Mouse (Mus musculus): ENCODE measurements at regions not wholly inside any gene's neighbourhood (a gene's known extent, or its start where the extent isn't known, plus 50 kb on each side); places are given as distances from the start of the nearest gene placed in this dataset.

DNA sequence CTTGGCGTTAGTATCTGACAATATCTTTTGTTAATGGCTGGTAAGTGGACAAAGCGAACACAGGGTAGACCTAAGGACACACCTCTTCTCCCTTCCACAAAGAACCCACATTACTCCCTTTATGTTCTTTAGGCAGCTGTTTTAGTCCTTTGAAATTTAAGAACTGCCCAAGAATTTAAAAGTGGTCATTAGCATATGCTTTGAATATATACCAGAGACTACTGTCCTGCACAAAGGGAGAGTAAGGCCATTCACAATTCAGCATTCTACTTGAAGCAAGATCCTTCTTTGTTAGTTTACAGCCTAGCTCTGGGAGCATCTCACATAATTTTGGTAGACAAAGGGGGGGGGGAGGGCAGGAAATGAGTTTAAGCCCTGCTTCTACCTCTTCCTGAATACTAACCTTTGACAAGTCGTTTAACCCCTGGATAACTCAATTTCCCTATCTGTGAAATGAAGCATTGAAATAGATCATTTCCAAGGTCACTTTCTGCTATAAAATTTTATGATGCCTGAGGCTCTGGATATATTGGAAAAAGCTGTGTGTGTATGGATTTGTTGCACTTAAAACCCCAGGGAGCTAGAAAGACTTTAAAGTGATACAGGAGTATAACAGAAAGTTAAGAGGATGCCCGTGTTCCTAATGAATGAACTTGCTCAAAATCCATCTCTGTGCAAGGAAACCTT is 62.0 kb upstream of the Bach2 start:
- no peak for DNase-seq (ENCODE audit: extremely low spot score in 1 of 2, low spot score in 1 of 2)

DNA sequence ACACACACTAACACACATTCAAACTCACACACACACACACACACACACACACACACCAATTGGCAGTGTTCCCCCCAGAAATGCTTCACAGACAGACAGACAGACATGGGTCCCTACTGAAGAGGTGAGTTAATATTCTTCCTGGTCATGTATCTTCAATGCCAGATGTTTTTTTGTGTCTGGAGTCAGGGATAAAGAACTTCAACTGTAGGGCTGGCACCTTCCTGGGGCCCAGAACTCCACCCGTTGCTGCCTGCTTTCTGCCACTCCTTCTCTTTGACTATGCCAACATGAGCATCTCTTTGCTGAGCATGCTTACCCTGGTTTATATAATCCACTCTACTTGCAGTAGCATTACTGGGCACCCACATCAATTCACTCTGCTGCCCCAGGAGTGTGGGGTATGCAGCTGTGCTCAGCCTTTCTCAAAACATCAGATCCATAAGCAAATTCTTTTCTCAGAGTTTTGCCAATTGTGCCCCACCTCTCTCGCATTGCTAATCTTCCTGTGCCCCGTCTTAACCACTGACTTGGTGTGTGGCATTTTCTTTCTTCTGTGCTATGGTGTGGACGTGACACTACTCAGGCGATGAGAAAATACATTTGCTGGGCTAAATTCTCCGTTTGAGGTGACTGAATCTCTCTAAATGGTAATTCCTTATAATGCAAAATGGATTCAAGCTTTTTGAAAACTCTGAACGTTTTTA is 60.5 kb upstream of the Bach2 start:
- DNase-seq (ENCODE audit: extremely low spot score in 1 of 2, low spot score in 1 of 2), result no peak

DNA sequence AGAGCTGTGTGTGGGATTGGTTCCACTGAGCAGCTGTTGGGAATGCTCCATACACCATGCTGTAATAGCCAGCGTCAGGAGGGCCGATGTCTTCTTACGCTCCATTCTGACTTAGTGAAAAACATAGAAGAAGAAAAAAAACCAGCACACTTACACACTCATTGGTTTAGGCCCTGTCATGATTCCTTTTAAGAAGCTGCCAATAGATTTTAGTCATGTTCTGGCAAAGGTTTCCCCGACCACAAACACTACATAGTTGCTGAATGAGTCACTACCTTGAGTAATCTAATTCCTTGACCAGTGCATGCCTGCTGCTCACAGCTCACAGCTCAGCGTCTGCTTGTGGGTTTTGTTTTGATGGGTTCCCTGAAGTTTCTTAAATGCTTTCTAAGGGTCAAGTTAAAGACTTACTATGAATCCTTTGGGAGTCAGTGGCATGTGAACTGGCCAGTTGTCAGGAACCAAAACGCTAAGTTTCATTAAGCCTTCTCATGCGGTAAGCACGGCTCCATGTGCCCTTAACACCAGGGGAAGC is 58.8 kb upstream of the Bach2 start:
- DNase-seq (ENCODE audit: extremely low spot score in 1 of 2, low spot score in 1 of 2), result no peak

DNA sequence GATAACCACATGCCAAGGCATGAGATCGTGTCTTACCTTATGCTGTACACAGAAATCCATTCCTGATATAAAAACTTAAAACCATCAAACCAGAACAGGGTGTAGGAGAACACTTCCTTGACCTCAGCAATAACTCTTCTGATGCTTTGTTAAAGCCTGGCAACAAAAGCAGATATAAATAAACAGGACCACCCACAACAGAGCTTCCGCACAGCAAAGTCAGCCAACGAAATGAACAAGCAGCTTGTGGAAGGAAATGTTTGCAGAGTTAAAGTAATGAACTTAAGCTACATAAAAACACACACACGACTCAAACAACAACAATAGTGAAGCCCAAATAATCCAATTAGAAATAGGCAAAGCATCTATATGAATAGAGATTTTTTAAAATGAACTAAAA is 54.8 kb upstream of the Bach2 start:
- DNase-seq (ENCODE audit: extremely low spot score in 1 of 2, low spot score in 1 of 2), result no peak

DNA sequence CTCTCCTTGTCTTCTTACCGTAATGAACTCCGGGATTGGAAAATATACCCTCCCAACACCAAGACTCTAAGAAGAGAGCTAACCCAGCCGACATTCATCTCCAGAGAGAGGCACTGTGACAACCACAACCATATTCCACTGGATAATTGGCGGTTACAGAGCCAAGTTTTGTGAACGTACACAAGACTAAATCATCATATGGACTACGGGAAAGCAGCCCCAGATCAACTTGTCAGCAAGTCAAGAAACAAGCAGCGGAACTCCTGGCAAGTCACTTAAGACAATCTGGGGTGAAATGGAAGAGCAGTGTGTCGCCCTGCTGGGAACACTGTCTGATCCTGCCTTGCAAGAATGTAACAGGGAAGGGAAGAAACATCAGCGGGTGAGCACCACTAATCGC is 52.6 kb upstream of the Bach2 start:
- no peak for DNase-seq (ENCODE audit: extremely low spot score in 1 of 2, low spot score in 1 of 2)

DNA sequence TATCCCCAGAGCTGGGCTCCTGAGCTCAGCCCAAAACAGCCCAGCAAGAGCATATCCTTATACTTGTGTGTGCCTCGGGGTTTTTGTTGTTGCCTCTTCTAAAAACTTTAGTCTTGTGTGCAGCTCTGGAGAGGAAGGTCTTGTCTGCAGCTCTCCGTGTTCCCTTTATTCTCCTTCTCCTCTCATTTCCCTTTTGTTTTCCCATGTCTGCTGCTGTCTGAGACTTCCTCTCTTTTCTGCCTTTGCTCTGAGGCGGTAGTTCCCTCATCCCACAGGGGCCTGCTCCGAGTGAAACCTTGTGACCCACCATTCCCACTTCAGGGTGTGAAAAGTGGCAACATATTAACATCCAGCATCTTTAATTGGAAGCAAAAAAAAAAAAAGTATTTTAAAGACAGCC is 51.5 kb upstream of the Bach2 start:
- no peak for DNase-seq (ENCODE audit: extremely low spot score in 1 of 2, low spot score in 1 of 2)

DNA sequence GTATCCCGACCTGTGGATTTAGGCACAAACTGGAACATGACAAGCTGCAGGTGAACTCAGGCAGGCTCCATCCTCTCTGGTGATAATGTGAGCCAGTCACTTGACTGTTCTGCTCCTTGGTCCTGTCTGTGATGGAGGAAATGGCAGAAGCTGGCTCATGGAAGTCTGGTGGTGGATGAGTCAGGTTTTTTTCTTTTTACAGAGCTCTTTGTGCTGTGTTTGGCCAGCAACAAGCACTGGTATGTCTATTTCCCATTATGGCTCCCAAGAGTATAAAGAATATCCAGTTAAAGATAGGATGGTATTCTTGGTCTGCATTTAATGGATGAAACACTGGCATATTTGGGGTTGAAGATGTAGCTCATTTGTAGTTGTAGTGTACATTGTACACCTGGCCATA is 50.5 kb upstream of the Bach2 start:
- DNase-seq (ENCODE audit: extremely low spot score in 1 of 2, low spot score in 1 of 2), result no peak

DNA sequence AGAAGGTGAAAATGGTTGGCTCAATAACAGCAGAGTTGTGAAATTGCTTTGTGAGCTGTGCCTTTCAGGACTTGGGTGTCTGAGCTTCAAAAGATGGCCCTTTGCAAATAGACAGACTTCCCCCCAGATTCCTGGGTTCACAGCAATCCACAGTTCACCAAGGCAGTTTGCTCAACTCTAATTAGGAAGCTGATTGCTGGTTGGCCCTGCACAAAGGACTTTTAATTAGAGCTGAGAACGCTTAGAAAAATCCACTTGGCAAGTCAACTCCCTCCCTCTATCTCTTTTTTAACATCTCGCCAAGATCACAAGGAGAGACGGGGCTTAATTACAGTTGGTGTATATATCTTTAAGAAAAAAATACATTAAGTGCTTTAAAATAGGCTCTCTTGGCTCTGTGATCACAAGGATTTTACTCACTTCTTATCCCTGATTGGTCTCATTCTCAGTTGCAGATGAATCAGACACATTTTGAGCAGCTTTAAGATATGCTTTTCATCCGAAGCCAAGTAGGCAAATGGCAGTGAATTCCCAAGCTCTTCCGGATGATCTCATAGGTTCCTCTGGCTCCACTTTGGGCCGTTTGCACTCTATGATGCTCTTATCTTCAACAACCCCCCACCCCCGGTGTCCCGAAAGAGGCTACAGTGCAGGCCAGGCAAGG is 49.7 kb upstream of the Bach2 start:
- DNase-seq (ENCODE audit: extremely low spot score in 1 of 2, low spot score in 1 of 2), result peak in 1 of 2 experiments; percentile 44
